1 mouse cellular context compared by ENCODE assay signal in genomic region chr14:122983226-122984215, GRCm38 (mm10).
TF ChIP-seq lines count a peak whose summit lies in the region.

Gene Tmtc4, minus strand, starts transcription at chr14:122984035.

TF ChIP-seq in CH12.LX, 34 proteins besides CTCF, POLR2A, EP300 and RAD21 (continued from another document):
- TF ChIP-seq HCFC1 (IDR thresholded peaks at IDR 0.05; ENCODE audit: low read depth, low read length) (0 out of 2 replicates have a peak, but pooled peaks have one; percentile 44), SMC3 (IDR thresholded peaks at IDR 0.05; ENCODE audit: low read depth, low read length) (no peak), ETS1 (conservative IDR thresholded peaks at IDR 0.05; ENCODE audit: low read depth, low read length) (no peak), MEF2A (IDR thresholded peaks at IDR 0.05; ENCODE audit: borderline replicate concordance, low read depth, low read length) (peak; percentile 36; the same call in 1 of the 2 replicates), TBP (conservative IDR thresholded peaks at IDR 0.05; ENCODE audit: low read depth, low read length) (peak; percentile 49; the same call in 1 of the 2 replicates)
